In genomic region chr7:50150838-50151237, GRCm38 (mm10) we compare ENCODE assay signal across 14 mouse cellular contexts.
"Had no signal": no experiment of that assay in that cellular context is flagged by ENCODE, and none has a peak within 500 bp of the region (broad histone marks: within the 10 kb centered on the region; RNA-seq: fewer than 3 reads in every experiment).

No protein-coding gene starts in this region.

- H3K9me3 ChIP-seq: neural tube, embryonic 12.5 days; stomach, embryonic 15.5 days had no signal

- H3K27me3 ChIP-seq: neural tube, embryonic 12.5 days; stomach, embryonic 15.5 days had no signal

- DNase-seq: right cerebral cortex, adult 18-20 months; right cerebral cortex, postnatal 14 days; right cerebral cortex, postnatal 25 days; right cerebral cortex, postnatal 4 days; spleen, adult 18-20 months; thymus, adult 18-20 months; thymus, adult 2 months; thymus, postnatal 14 days; thymus, postnatal 25 days; thymus, postnatal 36 days; thymus, postnatal 4 days had no signal

- H3K4me2 ChIP-seq: neural tube, embryonic 12.5 days; stomach, embryonic 15.5 days had no signal

- H3K4me3 ChIP-seq: neural tube, embryonic 12.5 days; stomach, embryonic 15.5 days had no signal

- H3K4me1 ChIP-seq: neural tube, embryonic 12.5 days; stomach, embryonic 15.5 days had no signal

- H3K27ac ChIP-seq: neural tube, embryonic 12.5 days; stomach, embryonic 15.5 days; stomach, postnatal 0 days had no signal

- H3K36me3 ChIP-seq: neural tube, embryonic 12.5 days; stomach, embryonic 15.5 days had no signal

- H3K9ac ChIP-seq: neural tube, embryonic 12.5 days; stomach, embryonic 15.5 days had no signal
